Mouse (Mus musculus) testis, adult 2 months (tissue): ENCODE measurements around the gene Rfxank. TPM values are rescaled to one million over a fixed set of nuclear protein-coding genes. Genes with fewer than 3 reads are reported as not detected.

ENCODE experiments used
- H3K27ac ChIP-seq: fragments of 200-500 bp; 2 replicates; pipeline ENCODE4 v1.5.1; 2012; ENCODE audit warnings: low read depth, low read length; ENCODE audit not compliant: control insufficient read depth, insufficient read depth
- H3K27me3 ChIP-seq: fragments of 200-500 bp; 2 replicates; pipeline ENCODE4 v1.6.1; 2012; ENCODE audit warnings: mild to moderate bottlenecking, low read length, moderate library complexity; ENCODE audit not compliant: control insufficient read depth, insufficient read depth
- H3K36me3 ChIP-seq: fragments of 200-500 bp; 2 replicates; pipeline ENCODE4 v1.6.1; 2012; ENCODE audit warnings: mild to moderate bottlenecking, low read length; ENCODE audit not compliant: control insufficient read depth, insufficient read depth
- H3K4me1 ChIP-seq: fragments of 200-500 bp; 2 replicates; pipeline ENCODE4 v1.6.1; 2012; ENCODE audit warnings: low read length; ENCODE audit not compliant: control insufficient read depth, insufficient read depth
- H3K4me3 ChIP-seq: fragments of 200-500 bp; 2 replicates; pipeline ENCODE4 v1.5.1; 2012; ENCODE audit warnings: low read depth, mild to moderate bottlenecking, low read length, moderate library complexity, mixed read lengths; ENCODE audit not compliant: control insufficient read depth
- CTCF ChIP-seq: fragments of 200-500 bp; IDR thresholded peaks from 2 replicates; pipeline ENCODE4 v1.5.1; 2012; ENCODE audit warnings: low read depth, mild to moderate bottlenecking, inconsistent platforms, low read length, moderate library complexity; ENCODE audit not compliant: control insufficient read depth, insufficient read depth, insufficient replicate concordance
- POLR2A ChIP-seq: fragments of 200-500 bp; IDR thresholded peaks from 2 replicates; pipeline ENCODE4 v1.6.1; 2012; ENCODE audit warnings: low read depth, mild to moderate bottlenecking, inconsistent platforms, low read length, moderate library complexity; ENCODE audit not compliant: control insufficient read depth
- polyA plus RNA-seq: library from polyadenylated mRNA; depleted of rRNA; stranded (reverse); fragments of >200 nt; gene quantifications from 2 replicates; pipeline ENCODE4 v1.2.3, GENCODE M21; 2012; rRNA removed

The Rfxank gene
- polyA plus RNA-seq: 19.1 TPM in 2 replicates

DNA sequence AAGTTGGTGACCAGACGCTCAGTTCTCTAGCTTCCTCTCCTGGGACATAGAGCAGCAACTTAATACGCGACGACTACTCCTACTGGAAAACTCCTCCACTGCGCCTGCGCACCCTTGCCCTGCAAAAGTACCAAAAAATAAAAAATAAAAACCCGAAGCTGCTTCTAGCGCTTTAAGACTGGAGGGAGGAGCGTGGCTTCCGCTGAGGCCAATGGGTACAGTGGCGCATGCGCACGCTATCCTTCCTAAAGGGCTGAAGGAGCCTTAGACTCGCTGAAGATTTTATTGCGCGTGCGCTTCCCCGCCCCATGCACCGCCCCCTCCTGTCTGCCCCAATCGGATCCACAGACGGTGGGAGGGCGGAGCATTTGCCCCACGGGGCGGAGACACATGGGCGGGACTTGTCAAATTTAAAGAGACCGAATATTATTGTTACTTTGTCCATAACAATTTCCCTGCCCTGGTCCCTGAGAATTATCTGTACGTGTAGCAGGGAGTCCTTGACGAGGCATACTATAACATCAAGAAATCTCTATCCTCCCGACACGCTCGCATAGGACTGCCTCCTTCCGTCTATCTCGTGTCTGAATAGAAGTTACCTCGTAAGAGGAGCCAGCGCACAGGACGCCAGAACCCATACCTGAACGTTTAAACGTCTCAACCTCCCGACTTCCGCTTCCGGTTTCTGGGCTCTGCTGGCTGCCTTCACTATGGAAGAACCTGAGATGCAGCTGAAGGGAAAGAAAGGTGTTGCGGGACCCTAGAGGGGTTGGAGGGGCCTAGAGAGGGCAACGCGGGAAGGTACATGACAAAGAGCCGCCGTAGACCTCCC lies at the start of gene Rfxank, which contains the start of the genes Borcs8 and Mef2b:
Rfxank (minus strand) TSS at position 129 of the 832 bp plus-strand sequence.
Borcs8 (plus strand) TSS at position 474 of the 832 bp plus-strand sequence.
Mef2b (plus strand) TSS at position 686 of the 832 bp plus-strand sequence.
- no peaks in the 10 kb centered on the region for H3K36me3 ChIP-seq
- no peaks in the 10 kb centered on the region for H3K27me3 ChIP-seq
- H3K27ac ChIP-seq: peak within 1 kb of the TSS; percentile 75
- peak within 1 kb of the TSS; percentile 98 for H3K4me3 ChIP-seq
- TF ChIP-seq POLR2A (peak; percentile 60), CTCF (no peak)
- H3K4me1 ChIP-seq: peaks cover 4% of the 10 kb centered on the region

DNA sequence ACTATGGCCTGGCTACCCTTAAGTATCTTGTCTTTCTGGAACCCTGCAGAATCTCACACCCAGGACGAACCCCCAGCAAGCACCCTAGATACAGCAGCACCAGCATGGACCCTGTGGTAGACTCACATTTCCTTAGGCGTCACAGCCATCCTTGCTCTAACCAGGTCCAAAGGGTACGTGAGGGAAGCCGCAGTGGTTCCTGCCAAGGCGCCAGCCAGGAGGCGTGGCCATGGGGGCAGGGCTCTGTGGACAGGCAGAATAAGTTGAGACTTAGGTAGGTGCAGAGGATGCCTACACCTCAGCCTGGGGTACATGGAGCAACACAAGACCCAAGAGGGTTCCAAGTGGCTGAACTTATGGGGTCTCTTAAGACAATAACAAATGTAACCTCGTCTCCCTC lies 49.8 kb upstream of the Rfxank start:
- no peaks in the 10 kb centered on the region for H3K4me1 ChIP-seq
- TF ChIP-seq POLR2A: no peak
- no peak for TF ChIP-seq CTCF
- no peaks in the 10 kb centered on the region; the same call in none of the 2 replicates for H3K36me3 ChIP-seq
- no peak overlapping the region for H3K27ac ChIP-seq
- no peak overlapping the region for H3K4me3 ChIP-seq
- no peaks in the 10 kb centered on the region for H3K27me3 ChIP-seq

DNA sequence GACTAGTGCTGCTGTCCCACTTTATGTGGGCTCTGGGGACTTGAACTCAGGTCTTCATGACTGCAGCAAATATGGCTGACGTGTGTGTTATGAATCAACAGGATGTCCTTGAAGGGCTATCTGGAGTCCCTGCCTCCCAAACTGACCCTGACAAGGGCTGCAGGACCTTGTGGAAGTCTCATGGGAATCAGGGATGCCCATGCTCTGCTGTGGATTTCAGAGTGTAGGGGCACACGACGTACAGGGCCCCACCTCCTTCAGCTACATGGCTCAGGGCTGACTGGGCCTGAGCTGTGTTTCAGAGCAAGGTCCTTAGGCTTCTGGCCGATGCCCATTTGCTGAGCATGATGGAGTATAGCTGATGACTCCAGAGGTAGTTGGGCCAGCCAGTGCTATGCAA lies 44.2 kb upstream of the Rfxank start:
- H3K36me3 ChIP-seq: no peaks in the 10 kb centered on the region; the same call in 1 of the 2 replicates
- no peak overlapping the region for H3K27ac ChIP-seq
- no peaks in the 10 kb centered on the region for H3K27me3 ChIP-seq
- H3K4me1 ChIP-seq: no peaks in the 10 kb centered on the region
- no peak overlapping the region for H3K4me3 ChIP-seq
- TF ChIP-seq CTCF (no peak), POLR2A (no peak)

DNA sequence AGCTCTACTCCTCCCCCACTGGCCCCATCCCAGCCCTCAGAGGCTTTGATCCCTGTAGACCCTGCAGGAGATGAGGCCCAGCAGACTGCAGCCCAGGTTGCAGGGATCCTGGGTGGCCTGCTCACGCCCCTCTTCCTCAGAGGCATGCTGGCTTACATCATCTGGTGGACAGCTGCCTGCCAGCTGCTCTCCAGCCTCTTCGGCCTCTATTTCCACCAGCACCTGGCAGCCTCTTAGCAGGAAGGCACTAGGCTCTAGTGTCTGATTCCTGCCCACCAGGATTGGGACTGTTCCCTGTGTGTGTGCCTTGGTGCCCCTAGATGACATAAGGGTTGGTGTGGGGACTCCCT lies 42.9 kb upstream of the Rfxank start:
- TF ChIP-seq CTCF: no peak
- TF ChIP-seq POLR2A: no peak
- Histone ChIP-seq H3K27ac (no peak overlapping the region), H3K4me1 (no peaks in the 10 kb centered on the region), H3K36me3 (no peaks in the 10 kb centered on the region), H3K4me3 (no peak overlapping the region), H3K27me3 (no peaks in the 10 kb centered on the region)

DNA sequence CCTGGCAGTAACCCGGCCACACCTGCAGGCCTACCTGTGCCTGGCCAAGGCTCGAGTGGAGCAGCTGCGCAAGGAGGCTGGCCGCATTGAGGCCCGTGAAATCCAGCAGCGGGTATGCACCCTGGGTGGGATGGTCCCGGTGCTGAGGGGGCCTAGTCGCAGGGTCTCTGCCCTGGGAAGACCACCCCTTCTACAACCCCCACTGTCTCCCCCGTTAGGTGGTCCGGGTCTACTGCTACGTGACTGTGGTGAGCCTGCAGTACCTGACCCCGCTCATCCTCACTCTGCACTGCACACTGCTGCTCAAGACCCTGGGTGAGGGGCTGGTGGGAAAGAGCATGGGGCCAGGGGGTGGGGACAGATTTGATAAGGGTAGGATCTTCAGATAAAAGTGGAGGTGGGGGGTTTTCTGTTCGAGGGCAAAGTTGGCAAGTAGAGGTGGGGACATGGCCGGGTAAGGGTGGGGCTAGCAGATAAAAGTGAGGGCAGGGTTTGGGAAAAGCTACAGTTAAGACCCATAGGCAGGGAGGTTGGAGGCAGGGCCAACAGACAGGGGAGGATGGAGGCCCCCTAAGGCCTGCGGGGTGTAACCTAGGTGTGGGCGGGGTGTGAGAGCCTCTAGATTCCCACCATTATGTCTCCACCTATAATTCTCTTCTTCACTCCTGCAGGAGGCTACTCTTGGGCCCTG lies 42.4 kb upstream of the Rfxank start:
- no peak overlapping the region for H3K27ac ChIP-seq
- no peaks in the 10 kb centered on the region for H3K4me1 ChIP-seq
- H3K4me3 ChIP-seq: no peak overlapping the region
- H3K27me3 ChIP-seq: no peaks in the 10 kb centered on the region
- H3K36me3 ChIP-seq: no peaks in the 10 kb centered on the region
- TF ChIP-seq POLR2A (no peak), CTCF (no peak)

DNA sequence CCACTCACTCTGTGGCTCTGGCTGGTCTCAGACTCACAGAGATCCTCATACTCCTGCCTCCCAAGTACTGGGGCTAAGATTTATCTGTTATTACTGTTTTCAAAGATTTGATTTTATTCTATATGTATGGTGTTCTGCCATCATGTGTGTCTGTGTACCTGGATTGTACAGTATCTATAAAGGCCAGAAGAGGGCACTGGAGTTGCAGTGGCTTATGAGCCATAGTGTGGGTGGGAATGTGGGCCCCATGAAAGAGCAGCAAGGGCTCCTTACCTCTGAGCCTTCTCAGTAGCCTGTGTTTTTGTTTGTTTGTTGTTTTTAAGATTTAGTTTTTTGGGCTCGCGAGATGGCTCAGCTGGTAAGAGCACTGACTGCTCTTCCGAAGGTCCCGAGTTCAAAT lies 40.1 kb upstream of the Rfxank start:
- Histone ChIP-seq H3K27ac (no peak overlapping the region), H3K36me3 (no peaks in the 10 kb centered on the region), H3K4me1 (no peaks in the 10 kb centered on the region), H3K27me3 (no peaks in the 10 kb centered on the region), H3K4me3 (no peak overlapping the region)
- no peak for TF ChIP-seq CTCF
- TF ChIP-seq POLR2A: no peak

DNA sequence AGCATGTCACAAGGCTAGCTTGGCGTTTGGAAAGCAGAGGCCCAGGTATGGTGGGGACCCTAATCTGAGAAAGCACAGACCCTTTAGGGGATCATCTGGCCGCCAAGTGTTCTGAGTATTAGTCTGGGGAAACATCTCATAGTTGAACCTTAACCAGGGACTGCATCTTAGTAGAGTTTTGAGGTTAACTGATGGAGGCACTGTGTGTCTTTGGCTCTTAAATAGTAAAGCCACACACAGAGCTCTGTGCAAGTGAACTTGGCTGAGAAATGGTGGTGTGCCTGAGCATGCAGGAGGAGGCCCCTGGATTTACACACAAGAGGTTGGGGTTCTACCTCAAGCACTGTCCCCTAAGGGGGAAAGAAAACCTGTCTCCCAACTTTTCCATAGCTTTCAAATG lies 39.3 kb upstream of the Rfxank start:
- Histone ChIP-seq H3K27me3 (no peaks in the 10 kb centered on the region), H3K27ac (no peak overlapping the region), H3K36me3 (no peaks in the 10 kb centered on the region), H3K4me1 (no peaks in the 10 kb centered on the region; the same call in 1 of the 2 replicates), H3K4me3 (no peak overlapping the region)
- TF ChIP-seq POLR2A (no peak), CTCF (no peak)
